ENCODE assay signal across 8 mouse cellular contexts in genomic region chr1:139455226-139455869, GRCm38 (mm10). TPM values are rescaled to one million over a fixed set of nuclear protein-coding genes. Genes with fewer than 3 reads are reported as not detected.
DNase-seq lines count a peak whose midpoint lies in the region; ATAC-seq and TF ChIP-seq lines count a peak whose summit lies in the region.

No protein-coding gene starts in this region.

- no peak; the same call in 1 of the 2 replicates for ATAC-seq in embryonic facial prominence, embryonic 15.5 days (ENCODE audit: insufficient number of reproducible peaks, low FRiP score, low TSS enrichment, low read depth)
- peak; percentile 48 for ATAC-seq in intestine, embryonic 14.5 days (replicated peaks; ENCODE audit: low FRiP score, low TSS enrichment, low read depth)

- peak; percentile 54 for DNase-seq in 3T3-L1 (ENCODE audit: low read depth, low spot score)
- DNase-seq in intestine, embryonic 14.5 days (ENCODE audit: low spot score): no peak
- peak; percentile 61 for DNase-seq in midbrain, embryonic 10.5 days (ENCODE audit: low spot score)
- no peak for DNase-seq in adrenal gland, postnatal 25 days
- DNase-seq in layer of hippocampus, adult 8-10 months (ENCODE audit: low spot score in 2 of 2): no peak
- no peak for DNase-seq in cerebellum, postnatal 25 days

- H3K4me3 ChIP-seq in E14TG2a.4 (replicated peaks; ENCODE audit: low read length): peak overlapping the region; percentile 98
- peak overlapping the region; percentile 68 for H3K4me3 ChIP-seq in embryonic facial prominence, embryonic 15.5 days (replicated peaks)
- H3K4me3 ChIP-seq in intestine, embryonic 14.5 days (ENCODE audit: low read depth, low read length): peak overlapping the region; percentile 79
- peak overlapping the region; percentile 94 for H3K4me3 ChIP-seq in midbrain, embryonic 10.5 days

- peaks cover 26% of the 10 kb centered on the region for H3K4me1 ChIP-seq in E14TG2a.4 (replicated peaks; ENCODE audit: low read depth, low read length)
- H3K4me1 ChIP-seq in embryonic facial prominence, embryonic 15.5 days: peaks cover 13% of the 10 kb centered on the region
- H3K4me1 ChIP-seq in intestine, embryonic 14.5 days (replicated peaks; ENCODE audit: control insufficient read depth, insufficient read depth, low read length): peaks cover 14% of the 10 kb centered on the region; the same call in 1 of the 2 replicates
- peaks cover 32% of the 10 kb centered on the region for H3K4me1 ChIP-seq in midbrain, embryonic 10.5 days

- 2% methylated on average over 17 of the region's 17 CpGs for WGBS in embryonic facial prominence, embryonic 15.5 days
- 2% methylated on average over 17 of the region's 17 CpGs for WGBS in intestine, embryonic 14.5 days
- 4% methylated on average over 17 of the region's 17 CpGs for WGBS in midbrain, embryonic 10.5 days

- TF ChIP-seq CTCF in E14TG2a.4 (conservative IDR thresholded peaks at IDR 0.05; ENCODE audit: low read length): no peak

- H3K4me2 ChIP-seq in embryonic facial prominence, embryonic 15.5 days (replicated peaks): peak overlapping the region; percentile 95
- H3K4me2 ChIP-seq in intestine, embryonic 14.5 days (ENCODE audit: low read length): peak overlapping the region; percentile 89

- H3K27ac ChIP-seq in embryonic facial prominence, embryonic 15.5 days (replicated peaks): no peak overlapping the region
- no peak overlapping the region; the same call in 1 of the 2 replicates for H3K27ac ChIP-seq in intestine, embryonic 14.5 days (ENCODE audit: low read depth)
- H3K27ac ChIP-seq in midbrain, embryonic 10.5 days (replicated peaks): peak overlapping the region; percentile 96

- peaks cover 33% of the 10 kb centered on the region for H3K36me3 ChIP-seq in E14TG2a.4 (ENCODE audit: insufficient read depth, low read length)
- peaks cover 12% of the 10 kb centered on the region; the same call in 1 of the 2 replicates for H3K36me3 ChIP-seq in embryonic facial prominence, embryonic 15.5 days
- peaks cover 23% of the 10 kb centered on the region for H3K36me3 ChIP-seq in intestine, embryonic 14.5 days (ENCODE audit: control insufficient read depth, insufficient read depth, low read length)
- peaks cover 35% of the 10 kb centered on the region for H3K36me3 ChIP-seq in midbrain, embryonic 10.5 days

- H3K27me3 ChIP-seq in E14TG2a.4 (ENCODE audit: insufficient read depth, low read length): no peaks in the 10 kb centered on the region
- H3K27me3 ChIP-seq in embryonic facial prominence, embryonic 15.5 days: no peaks in the 10 kb centered on the region
- H3K27me3 ChIP-seq in intestine, embryonic 14.5 days (replicated peaks; ENCODE audit: control insufficient read depth, insufficient read depth, low read length): no peaks in the 10 kb centered on the region
- H3K27me3 ChIP-seq in midbrain, embryonic 10.5 days (ENCODE audit: low read depth, poor library complexity, severe bottlenecking): no peaks in the 10 kb centered on the region

- H3K9ac ChIP-seq in embryonic facial prominence, embryonic 15.5 days: peak overlapping the region; percentile 52
- peak overlapping the region; percentile 65 for H3K9ac ChIP-seq in intestine, embryonic 14.5 days (ENCODE audit: low read length)

- H3K9me3 ChIP-seq in E14TG2a.4 (ENCODE audit: low read length): no peaks in the 10 kb centered on the region
- no peaks in the 10 kb centered on the region for H3K9me3 ChIP-seq in embryonic facial prominence, embryonic 15.5 days (replicated peaks)
- no peaks in the 10 kb centered on the region for H3K9me3 ChIP-seq in intestine, embryonic 14.5 days (ENCODE audit: control insufficient read depth, low read length)
- H3K9me3 ChIP-seq in midbrain, embryonic 10.5 days (replicated peaks): no peaks in the 10 kb centered on the region

RNA-seq across cellular contexts. Expression of gene Aspm, which starts 0.8 kb away (rescaled TPM):
- polyA plus RNA-seq in embryonic facial prominence, embryonic 15.5 days (2015; fragmentation: Nextera tagmentation; extraction: Ambion mirVana): 10.6 and 12.1 TPM in 2 replicates
- polyA plus RNA-seq in intestine, embryonic 14.5 days (2014; fragmentation: Nextera tagmentation; extraction: Ambion mirVana): 17.3 and 19.1 TPM in 2 replicates
- polyA plus RNA-seq in midbrain, embryonic 10.5 days (2016; fragmentation: Nextera tagmentation; extraction: Ambion mirVana): 21.4 and 23.1 TPM in 2 replicates
- total RNA-seq in adrenal gland, postnatal 25 days (2021): 3.5 and 5.5 TPM in 2 replicates
- under 1 TPM; 0.26 to 0.96 (median 0.28) TPM for total RNA-seq in layer of hippocampus, adult 8-10 months (2022)

RNA-seq across cellular contexts. Expression of gene Zbtb41, which starts 33.3 kb away (rescaled TPM):
- polyA plus RNA-seq in embryonic facial prominence, embryonic 15.5 days (2015; fragmentation: Nextera tagmentation; extraction: Ambion mirVana): 6.7 and 8.5 TPM in 2 replicates
- polyA plus RNA-seq in intestine, embryonic 14.5 days (2014; fragmentation: Nextera tagmentation; extraction: Ambion mirVana): 12.4 and 13.7 TPM in 2 replicates
- 10.6 and 13.6 TPM in 2 replicates for polyA plus RNA-seq in midbrain, embryonic 10.5 days (2016; fragmentation: Nextera tagmentation; extraction: Ambion mirVana)
- total RNA-seq in adrenal gland, postnatal 25 days (2021): 41.2 and 46.2 TPM in 2 replicates
- 10 to 100 TPM; 28.6 to 32.6 (median 28.9) TPM for total RNA-seq in layer of hippocampus, adult 8-10 months (2022)

RNA-seq across cellular contexts. Expression of gene F13b, which starts 46.2 kb away (rescaled TPM):
- not detected in 2 replicates for polyA plus RNA-seq in embryonic facial prominence, embryonic 15.5 days (2015; fragmentation: Nextera tagmentation; extraction: Ambion mirVana)
- polyA plus RNA-seq in intestine, embryonic 14.5 days (2014; fragmentation: Nextera tagmentation; extraction: Ambion mirVana): not detected in 2 replicates
- not detected in 2 replicates for polyA plus RNA-seq in midbrain, embryonic 10.5 days (2016; fragmentation: Nextera tagmentation; extraction: Ambion mirVana)
- 3.2 TPM in 1 of 2 replicates, not detected in the other for total RNA-seq in adrenal gland, postnatal 25 days (2021)
- total RNA-seq in layer of hippocampus, adult 8-10 months (2022): not detected

Comparison
In these comparisons a context has a peak if more than half of its experiments do, and no peak if none do; other contexts are left out.
1. DNase-seq: peak in 3T3-L1 (single experiment) and midbrain, embryonic 10.5 days (single experiment); none in intestine, embryonic 14.5 days (single experiment), adrenal gland, postnatal 25 days (single experiment), layer of hippocampus, adult 8-10 months (0 of 2) and cerebellum, postnatal 25 days (0 of 2).
2. Peak in every context shown above with its lines, with median percentiles within 50 percentile points of each other: H3K4me3 ChIP-seq.